Mouse (Mus musculus) gastrocnemius, adult 8-10 months (tissue): ENCODE data around the gene Dynll1. TPM values are rescaled to one million over a fixed set of nuclear protein-coding genes. Genes with fewer than 3 reads are reported as not detected.
"Not testable (repeated sequence)": the region's sequence is repeated elsewhere in the genome, so short reads cannot be mapped to it uniquely, and the experiment has no call there.

Experiments
- DNase-seq, 2 experiments: peaks; one replicate each; pipeline ENCODE4 v3.0.0; 2022; ENCODE audit warnings: low spot score in 2 of 2
- total RNA-seq, 4 experiments: library from RNA; stranded (reverse); gene quantifications; 2 replicates each; pipeline ENCODE4 v1.2.4; 2022

Dynll1 gene
- total RNA-seq, 4 experiments from 2014 or later: 37.7 to 68.0 (median 49.9) TPM

DNA sequence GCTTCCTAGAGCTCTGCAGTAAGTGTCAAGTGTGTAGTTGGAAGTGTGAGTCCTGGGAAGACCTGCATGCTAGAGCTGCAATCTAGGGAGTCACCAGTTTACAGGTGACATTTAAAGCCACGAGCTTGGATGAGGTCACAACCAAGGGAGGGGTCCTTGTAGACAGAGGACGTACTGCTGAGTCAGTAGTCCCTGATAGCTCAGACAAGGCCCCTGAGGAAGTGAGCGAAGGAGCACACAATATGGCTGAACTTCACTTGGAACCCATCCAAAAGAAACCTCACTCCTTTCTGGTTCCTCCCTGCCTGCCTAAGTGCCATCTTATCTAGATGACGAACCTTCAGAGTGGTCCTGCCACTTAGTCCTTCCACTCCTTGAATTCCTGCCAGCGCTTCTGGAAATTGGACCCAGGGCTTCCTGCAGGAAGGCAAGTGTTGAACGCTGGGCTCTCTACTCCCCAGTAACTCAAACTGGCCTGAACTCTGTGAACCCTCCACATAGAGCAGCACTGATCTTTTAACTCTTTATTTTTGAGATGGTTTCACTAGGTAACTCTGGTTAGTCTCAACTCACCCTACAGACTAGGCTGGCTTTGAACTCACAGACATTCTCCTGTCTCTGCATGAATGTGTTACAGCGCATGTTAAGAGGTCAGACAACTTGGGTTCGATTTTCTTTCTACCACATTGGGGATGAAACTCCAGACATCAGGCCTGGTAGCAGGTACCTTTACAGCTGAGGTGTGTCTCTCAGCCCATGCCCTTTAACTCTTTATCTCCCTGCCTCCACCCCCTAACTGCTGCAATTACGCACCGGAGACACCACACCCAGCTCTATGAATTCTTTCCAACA is 12.2 kb upstream of the Dynll1 start:
- DNase-seq: no peak

DNA sequence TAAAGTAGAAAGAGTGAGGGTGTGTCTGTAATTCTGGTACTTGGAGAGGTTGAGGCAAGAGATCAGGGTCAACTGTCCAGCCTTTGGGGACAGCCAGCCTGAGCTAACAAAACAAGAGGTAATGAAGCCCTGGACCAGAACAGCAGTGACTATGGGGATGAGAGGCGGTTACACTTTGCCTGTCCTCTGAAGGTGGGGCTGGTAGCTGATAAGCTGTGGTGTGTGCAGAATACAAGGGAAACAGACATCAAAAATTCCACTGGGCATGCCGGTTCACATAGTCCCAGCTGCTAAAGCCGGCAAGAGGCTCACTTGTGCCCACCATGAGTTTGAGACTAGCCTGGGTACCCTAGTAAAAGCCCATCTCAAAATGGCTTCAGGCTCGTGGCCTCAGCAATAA is 11.6 kb upstream of the Dynll1 start:
- no peak for DNase-seq

- not testable (repeated sequence) for DNase-seq
Observed at GRCm38 (mm10) chr5:115302190-115302589, 1.4 kb upstream of the Dynll1 start.

DNA sequence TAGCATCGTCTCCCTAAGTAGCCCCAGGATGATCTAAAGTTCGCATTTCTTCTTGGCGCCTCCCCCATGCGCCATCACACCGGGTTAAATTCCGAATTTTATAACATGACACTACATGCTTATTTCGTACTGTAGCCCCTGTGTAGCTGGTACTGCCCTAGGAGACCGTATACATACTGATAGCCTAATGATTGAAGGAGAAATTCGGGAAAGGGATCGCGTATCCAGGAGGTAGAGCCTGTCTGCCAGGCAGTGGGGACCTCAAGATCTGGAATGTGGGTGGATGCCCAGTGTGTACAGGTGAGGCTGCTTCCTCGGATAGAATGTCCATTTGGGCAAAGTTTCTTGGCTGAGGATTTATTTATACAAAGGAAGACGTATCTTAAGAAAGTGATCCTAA is 816 bp upstream of the Dynll1 start:
- DNase-seq: no peak

GRCm38 (mm10) chr5:115300035-115300744 is 609 bp downstream of the Dynll1 start:
- DNase-seq: peak in 1 of 2 experiments; percentile 33

DNA sequence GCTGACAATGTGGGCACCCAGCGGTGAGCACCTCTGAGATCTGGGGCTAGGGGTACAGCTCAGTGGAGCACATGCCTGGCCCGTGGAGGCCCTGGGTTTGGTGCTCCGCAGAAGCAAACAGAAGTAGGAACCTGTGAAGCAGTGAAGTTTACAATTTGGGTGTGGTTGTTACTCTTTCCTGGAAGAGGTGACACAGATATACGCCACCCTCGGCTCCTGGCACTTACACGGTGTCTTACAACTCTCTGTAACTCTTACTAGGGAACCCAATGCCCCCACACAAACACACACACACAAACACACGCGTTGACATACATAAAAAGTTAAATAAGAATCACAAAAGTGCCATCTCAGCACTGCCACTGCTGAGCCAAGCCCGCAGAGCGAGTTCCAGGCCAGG is 4.5 kb downstream of the Dynll1 start:
- DNase-seq: no peak

- no peak for DNase-seq
Observed at GRCm38 (mm10) chr5:115294173-115294572, 6.6 kb downstream of the Dynll1 start.

- DNase-seq: no peak
Observed at GRCm38 (mm10) chr5:115284735-115285134, 16.1 kb downstream of the Dynll1 start.

GRCm38 (mm10) chr5:115280050-115280687 is 20.6 kb downstream of the Dynll1 start:
- DNase-seq: no peak

- DNase-seq: peak; percentile 54 to 76
Observed at GRCm38 (mm10) chr5:115279226-115280049, 21.4 kb downstream of the Dynll1 start, which contains the start of gene Coq5. TSS of gene Coq5 (plus strand) at chr5:115279666.

- DNase-seq: no peak
Observed at GRCm38 (mm10) chr5:115278785-115279184, 22.0 kb downstream of the Dynll1 start.

GRCm38 (mm10) chr5:115278053-115278452 is 22.7 kb downstream of the Dynll1 start:
- no peak for DNase-seq

DNA sequence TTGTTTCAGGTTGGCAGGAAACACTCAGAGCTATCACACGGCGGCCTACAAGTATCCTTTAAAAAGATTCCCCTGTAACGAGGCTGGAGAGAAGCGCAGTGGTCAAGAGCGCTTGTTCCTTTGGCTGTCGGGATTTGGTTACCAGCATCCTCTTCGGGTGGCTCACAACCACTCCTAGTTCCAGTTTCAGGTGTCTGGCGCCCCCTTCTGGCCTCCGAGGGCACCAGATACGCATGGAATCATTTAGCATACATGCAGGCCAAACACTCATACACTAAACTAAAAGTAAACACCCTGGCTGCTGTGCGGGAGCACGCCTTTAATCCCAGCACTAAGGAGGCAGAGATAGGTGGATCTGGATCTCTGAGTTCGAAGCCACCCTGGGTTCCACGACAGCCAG is 24.8 kb downstream of the Dynll1 start:
- DNase-seq: no peak

GRCm38 (mm10) chr5:115274771-115275170 is 26.0 kb downstream of the Dynll1 start:
- DNase-seq: no peak

GRCm38 (mm10) chr5:115274353-115274752 is 26.4 kb downstream of the Dynll1 start:
- no peak for DNase-seq

DNA sequence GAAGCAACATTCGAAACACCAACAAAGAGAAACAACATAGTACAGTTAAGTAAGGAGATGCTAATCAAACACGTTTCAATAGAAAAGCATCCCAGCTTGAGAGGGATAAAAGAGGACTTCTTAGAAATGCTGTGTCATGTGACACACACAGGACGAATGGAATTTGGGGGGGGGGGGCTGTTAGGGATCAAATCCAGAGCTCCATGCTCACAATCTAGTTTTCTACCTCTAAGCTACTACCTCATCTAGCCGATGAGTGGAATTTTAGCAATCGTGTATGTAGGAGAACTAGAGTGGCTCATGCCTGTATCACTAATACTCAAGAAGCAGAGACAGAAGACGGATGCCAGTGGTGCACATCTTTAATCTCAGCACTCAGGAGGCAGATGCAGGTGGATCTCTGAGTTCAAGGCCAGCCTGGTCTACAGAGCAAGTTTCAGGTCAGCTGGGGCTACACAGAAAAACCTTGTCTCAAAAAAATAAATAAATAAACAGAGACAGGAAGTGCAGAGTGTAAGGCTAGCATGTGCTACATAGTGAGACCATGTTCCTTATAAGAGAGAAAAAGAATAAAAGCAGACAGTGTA is 27.2 kb downstream of the Dynll1 start:
- DNase-seq: no peak

DNA sequence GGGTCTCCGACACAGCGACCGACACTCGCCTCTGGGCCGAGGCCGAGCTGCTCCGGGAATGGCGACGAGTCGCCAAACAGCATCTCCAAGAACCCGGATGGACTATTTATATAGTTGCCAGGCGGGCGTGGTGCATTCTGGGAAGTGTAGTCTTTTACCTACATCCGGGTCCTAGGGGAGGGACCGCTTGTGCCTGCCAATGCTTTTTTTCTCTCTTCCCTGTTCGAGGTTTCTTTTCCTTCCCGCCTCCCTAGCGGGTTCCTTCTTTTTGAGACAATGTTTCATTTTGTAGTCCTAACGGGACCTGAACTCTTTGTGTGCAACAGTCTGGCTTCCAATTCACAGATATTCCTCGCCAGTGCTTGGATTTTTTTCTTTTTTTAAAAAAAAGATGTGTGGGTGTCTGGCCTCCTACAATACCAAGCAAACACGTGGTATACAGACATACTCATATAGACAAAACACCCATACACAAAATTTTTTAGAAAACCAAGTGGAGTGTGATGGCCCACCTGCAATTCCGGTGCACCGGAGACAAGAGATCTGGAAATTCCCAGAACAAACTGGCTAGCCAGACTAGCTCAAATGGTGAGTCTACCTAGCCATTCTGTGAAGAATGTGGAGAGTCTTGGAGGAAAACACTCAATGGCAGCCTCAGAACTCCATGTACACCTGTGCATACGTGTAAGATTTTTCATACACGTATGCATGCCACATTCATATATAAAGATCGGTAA is 27.8 kb downstream of the Dynll1 start, which contains the start of gene Rnf10:
Rnf10 (minus strand) TSS at position 87 of the 737 bp plus-strand sequence.
- DNase-seq: peak; percentile 95 to 97

- DNase-seq: peak; percentile 14 to 19
Observed at GRCm38 (mm10) chr5:115271931-115272811, 28.6 kb downstream of the Dynll1 start.

DNA sequence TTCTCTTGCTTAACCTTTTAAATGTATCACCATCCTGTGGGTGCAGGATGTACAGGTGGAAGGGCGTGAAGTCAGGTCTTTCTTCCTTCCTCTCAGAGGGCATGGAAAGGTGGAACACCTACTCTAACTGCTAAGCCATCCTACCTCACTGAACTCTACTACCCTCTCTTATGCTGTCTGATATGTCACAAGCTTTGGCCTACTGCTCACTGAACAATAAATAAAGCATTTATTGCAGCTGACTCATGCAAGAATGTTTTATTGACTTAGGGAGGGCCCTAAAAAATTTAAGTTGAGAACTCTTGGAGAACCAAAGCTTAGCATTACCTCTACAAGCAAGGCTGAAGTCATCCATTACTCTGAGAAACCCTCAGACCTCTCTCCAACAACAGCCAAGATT is 30.8 kb downstream of the Dynll1 start:
- DNase-seq: no peak
